Mouse (Mus musculus) spleen, postnatal 36 days (tissue): ENCODE data around the gene Arl15.

Experiments
- DNase-seq, 2 experiments: peaks; one replicate each; pipeline ENCODE4 v3.0.0; 2022; ENCODE audit warnings: low spot score in 2 of 2, mixed read lengths in 1 of 2

The Arl15 gene

DNA sequence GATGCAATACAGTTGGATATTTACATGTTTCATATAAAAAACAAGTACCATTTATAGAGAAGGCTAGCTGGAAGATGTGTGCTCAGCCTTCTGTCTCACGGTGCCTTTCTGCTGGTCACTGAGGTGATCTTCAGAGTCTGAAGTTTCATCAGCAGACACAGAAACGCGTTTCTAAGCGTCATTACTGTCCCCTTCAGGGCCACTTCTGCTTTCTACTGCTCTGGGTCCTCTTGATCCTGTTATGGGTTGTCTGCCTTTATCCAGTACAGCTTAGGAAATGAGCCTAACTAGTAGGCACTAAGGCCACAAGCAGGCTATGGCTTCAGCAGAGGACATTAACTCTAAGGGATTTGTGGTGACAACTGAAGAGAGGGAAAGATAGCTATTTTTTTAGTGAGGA lies 5.9 kb downstream of the Arl15 start:
- no peak for DNase-seq

DNA sequence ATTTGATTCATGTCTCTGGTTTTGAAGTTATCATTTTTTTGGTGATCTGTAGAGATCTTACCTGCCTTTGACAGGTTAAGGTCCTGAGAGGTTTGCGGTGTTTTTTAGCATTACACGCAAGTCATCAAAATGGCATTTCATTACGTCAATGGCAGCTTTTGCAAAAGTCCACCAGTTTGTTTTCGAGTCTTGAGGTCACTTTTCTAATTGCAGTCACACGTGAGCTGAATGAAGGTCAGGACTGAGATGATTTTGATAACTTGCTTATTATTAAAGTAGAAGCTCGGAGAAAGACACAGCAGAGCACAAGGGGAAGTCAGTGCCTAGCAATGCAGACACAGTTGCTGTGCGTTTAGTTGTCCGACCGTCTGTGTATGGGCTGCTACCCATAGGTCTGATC lies 8.3 kb downstream of the Arl15 start:
- DNase-seq, result no peak

DNA sequence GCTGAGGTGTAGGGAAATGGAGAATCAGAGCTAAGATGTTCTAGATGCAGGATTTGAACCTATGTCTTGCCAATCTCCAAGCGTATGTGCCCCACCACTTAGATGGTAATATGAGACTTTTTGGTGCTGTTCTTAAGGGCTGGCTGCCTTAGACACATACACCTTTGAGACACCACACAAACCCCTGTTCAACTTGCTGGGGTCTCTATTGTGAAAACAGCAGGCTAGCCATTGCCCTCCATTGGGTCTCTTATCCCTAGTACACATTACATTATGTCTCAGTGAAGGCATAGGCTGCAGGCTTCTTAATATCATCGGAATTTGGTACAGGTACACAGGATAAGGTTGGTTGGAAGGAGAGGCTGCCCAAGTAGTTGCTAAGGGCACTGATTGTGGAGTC lies 16.8 kb downstream of the Arl15 start:
- DNase-seq, result no peak

- DNase-seq, result no peak
Observed at GRCm38 (mm10) chr13:113811910-113812592, 17.7 kb downstream of the Arl15 start.

DNA sequence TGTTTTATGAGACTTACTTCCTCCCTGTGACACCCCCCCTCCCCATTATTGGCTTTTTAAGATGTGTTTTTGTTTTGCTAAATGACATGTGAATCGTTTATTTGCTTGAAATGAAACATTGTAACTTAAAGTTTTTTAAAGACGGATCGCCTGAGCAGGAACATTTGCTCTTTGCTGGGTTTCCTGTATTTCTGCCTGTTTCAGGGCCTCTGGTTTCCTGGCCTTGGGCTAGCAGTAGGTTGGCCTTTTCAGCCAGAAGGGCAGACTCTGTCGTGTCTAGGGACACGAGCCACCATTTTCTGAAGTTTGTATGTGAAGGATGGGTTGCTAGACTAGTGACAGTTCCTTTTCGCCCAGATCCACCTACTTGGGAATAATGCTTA lies 18.3 kb downstream of the Arl15 start:
- DNase-seq, result no peak

GRCm38 (mm10) chr13:113814121-113814520 lies 19.8 kb downstream of the Arl15 start:
- DNase-seq, result no peak

- no peak for DNase-seq
Observed at GRCm38 (mm10) chr13:113815697-113816420, 21.6 kb downstream of the Arl15 start.

DNA sequence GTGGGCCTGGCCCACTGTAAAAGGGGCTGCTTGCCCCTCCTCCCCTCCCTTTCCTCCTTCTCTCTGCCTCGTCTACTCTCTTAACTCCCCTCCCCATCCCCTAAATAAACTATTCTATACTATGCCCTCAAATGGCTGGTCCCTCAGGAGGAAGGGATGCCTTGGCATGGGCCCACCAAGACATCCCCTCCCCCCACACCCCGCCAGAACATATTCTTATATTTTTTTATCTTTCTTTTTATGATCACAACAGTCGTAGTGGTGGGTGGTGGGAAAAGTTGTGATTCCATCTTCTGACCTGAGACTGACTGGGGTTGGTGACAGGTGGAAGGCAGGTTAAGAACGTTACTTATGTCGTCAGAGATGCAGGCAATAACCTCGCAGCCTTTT lies 22.1 kb downstream of the Arl15 start:
- DNase-seq, result no peak

- DNase-seq, result no peak
Observed at GRCm38 (mm10) chr13:113819006-113819405, 24.7 kb downstream of the Arl15 start.

DNA sequence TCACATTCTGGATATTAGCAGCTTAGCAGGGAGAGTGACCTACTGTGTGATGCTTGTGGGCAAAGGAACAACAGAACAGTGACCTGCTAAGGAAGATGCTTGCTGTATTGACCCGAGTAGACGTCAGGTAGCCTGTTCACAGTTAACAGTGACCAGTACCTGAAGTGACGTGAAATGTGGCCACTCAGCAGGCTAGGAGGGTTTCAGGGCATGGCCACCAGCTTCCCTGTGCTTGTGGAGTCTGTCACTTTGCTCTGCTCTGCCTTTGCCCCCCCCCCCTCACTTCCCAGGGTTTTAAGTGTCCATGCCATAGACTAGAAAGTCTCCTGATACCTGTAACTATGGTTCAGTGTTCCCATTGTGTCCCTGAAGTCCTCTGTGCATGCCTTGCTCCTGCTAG lies 25.9 kb downstream of the Arl15 start:
- DNase-seq, result no peak

GRCm38 (mm10) chr13:113821891-113822290 lies 27.6 kb downstream of the Arl15 start:
- no peak for DNase-seq

- no peak for DNase-seq
Observed at GRCm38 (mm10) chr13:113824027-113824426, 29.7 kb downstream of the Arl15 start.

DNA sequence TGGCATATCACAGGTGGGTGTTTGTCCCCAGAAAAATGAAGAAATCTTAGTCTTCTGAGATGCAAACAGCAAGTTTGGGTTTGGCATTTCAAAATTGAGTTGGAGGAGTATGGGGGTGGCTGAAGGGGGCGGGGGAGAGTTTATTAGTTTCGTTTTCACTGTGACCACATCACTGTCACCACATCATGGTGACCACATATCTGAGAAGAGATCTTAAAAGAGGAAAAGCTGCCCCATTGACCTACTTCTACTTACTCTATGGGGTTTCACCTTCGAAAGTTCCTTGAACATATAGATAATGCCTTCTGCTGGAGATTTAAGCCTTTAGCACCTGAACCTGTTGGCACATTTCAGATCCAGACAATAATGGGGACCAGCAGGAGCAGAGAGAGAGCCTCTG lies 34.3 kb downstream of the Arl15 start:
- DNase-seq, result no peak

GRCm38 (mm10) chr13:113829079-113829478 lies 34.8 kb downstream of the Arl15 start:
- DNase-seq, result no peak

DNA sequence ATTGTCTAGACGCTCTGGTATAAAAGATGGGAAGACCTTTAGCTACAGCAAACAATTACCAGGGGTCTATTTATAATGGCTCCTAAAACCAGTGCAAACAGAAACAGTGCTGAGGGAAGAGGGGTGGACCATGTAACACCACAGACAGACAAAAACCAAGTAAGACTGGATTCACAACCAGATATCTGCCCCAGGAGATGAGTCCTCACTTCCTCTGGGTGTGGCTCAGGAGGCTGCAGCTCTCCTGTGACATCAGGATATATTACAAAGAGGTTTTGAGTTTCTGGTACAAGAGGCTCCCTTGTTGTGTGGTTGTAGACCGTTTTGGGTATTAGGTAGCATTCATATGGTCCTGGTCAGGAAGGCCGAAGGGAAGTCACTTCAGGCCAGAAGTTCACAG lies 36.5 kb downstream of the Arl15 start:
- DNase-seq, result no peak

GRCm38 (mm10) chr13:113832947-113833346 lies 38.6 kb downstream of the Arl15 start:
- no peak for DNase-seq

DNA sequence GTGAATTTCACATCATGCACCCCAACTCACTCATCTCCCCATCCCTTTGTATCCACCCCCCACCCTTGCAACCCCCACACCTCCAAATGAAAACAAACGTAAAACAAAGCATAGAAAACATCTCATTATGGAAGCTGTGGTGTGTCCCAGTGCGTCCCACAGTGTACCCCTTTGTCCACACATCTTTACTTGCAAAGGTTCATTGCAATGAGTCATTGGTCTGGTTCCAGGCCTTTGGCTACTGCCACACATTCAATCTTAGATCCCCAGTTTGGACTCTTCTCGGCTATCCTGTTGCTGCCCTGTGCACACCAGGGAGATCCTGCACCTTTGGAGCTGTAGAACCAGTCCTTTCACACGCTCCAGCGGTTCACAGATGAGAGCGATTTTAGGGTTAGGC lies 41.6 kb downstream of the Arl15 start:
- DNase-seq, result no peak

DNA sequence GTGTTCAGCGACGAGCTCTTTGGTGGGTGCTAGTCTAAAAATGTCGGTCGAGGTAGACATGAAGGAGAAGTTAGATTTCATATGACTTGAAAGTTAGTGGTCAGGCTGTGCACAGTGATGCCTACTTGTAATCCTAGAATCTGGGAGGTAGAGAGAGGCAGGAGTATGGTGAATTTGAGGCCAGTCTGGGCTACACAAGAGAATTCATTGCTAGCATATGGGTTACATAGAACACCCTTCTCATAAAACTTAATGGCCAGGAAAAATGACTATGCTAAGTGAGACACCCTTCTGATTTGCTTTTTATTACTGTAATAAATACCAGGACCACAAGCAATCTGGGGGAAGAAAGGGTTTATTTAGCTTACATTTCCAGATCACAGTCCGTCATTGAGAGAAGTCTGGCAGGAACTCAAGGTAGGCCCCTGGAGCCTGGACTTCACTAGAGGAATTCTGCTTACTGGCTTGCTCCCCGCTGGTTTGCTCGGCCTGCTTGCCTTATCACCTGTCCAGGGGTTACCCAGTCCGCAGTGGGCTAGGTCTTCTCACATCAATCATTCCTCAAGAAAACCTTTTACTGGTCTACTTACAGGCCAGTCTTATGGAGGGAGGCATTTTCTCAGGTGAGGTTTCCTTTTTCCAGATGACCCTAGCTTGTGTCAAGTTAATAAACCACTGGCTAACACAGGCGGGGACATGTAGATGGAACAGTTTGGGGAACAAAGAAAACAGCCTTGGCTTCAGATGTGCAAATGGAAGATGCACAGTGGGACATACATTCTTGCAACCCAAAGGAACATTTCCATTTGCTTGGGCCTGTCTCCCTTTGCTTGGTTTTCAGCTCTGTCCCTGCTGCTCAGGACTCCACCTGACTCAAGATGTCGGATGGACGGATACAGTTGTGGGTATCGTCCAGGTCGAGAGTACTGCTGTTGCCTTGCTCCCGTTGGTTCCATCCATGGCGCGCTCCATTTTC lies 44.6 kb downstream of the Arl15 start:
- no peak for DNase-seq

DNA sequence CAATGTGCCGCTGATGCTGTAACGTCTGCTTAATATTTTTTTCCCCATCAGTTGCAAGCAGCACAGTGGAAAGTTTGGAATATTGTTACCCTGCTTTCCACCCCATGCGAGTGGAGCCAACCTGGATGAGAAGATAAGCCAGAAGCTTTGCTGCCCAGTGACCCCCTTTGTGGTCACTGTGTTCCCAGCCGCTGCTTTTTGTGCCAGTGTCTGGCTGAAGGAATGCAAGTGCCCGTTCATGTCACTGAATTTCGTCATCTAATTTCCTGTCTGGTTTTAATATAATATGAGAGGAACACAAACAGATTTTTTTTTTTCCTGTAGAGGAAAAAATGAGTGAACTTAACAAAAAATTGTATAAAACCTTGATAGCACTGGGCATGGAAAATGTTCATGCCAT lies 46.1 kb downstream of the Arl15 start:
- DNase-seq, result no peak

DNA sequence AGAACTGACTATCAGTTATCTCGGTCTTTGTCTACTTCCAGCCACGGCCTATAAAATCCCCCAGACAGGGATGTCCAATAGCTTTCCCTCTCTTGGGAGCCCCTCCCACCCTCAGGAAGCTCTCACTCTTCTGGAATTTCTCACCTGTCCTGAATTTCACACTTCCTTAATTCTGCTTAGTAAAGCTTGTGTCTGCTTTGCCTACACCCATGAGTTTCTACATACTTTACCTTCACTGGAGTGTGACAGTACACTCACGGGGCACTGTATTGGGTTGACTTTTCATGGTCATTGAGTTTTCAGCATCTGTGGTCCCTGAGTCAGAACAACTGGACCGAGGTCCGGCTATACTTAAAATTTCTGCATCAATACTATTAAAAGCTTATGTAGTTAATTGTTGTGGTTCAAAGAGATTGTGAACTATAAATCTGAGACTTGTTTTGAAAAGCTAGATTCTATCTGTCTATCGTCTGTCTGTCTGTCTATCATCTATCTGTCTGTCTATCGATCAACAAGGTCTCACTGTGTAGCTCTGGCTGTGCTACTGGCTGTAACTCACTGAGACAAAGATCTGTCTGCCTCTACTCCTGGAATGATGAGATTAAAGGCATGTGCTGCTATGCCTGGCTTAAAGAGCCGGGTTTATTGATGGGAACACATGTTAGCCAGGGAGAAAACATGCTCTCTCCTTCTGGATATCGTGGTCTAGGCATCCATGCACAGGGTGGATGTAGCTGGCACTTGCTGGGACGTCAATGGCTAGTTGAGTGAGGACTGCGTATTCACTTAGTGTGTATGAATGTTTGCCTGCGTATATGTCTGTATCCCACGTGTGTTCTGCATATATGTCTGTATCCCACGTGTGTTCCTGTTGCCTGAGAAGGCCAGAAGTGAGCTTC lies 48.4 kb downstream of the Arl15 start:
- DNase-seq, result no peak

DNA sequence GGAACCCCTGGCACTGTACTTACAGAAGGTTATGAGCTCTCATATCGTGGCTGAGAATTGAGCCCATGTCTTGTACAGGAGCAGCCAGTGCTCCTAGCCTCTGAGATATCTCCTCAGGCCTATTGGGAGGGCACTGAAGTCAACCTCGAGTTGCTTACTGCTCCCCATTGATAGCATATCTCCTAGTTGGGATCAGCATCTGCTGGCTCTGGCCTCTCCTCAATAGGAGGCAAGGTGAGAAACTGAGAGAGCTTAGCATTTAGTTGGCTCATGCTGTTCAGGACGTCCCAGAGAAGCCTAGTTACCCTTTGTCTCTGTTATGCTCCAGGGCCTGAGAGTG lies 49.0 kb downstream of the Arl15 start:
- DNase-seq, result peak; percentile 20 to 23

DNA sequence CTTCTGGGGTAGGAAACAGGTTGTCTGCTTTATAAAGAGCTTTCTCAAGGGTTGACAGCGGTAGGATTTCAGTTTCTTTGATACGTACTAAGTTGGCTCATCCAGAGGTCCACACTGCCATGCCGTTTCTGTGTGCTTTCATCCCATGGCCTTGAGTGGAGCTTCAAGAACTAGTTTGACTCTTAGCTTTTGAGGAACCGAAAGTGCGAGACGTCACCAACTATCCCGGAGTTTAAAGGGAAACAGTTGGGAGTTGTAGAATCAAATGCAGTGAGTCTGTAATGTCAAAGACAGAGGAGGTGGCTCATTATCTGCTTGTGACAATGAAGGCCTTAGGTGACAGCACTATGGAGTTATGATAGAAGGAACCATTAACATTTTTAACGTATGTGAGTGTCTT lies 49.6 kb downstream of the Arl15 start:
- no peak for DNase-seq
